Mouse (Mus musculus): ENCODE results near the gene Gclm.

DNA sequence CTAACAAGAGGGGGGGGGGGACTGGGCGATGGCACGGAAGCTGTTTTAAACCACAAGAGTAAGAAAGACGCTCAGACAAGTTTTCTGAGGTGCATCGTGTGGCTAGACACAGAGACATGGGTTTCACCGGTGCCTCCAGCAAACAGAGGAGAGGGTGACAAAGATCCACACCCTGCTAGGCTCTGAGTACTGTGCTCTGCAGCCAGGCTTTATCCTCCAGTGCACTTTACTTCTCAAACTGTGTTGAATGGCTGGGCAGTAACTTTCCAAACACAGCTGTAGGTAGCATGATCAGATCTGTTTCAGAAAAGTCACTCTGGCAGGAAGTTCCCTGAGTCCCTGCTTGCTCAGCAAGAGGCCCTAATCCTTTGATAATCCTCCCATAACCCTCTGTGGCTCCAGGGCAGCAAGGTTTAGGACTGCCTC is 43.0 kb upstream of the Gclm start:
- TF ChIP-seq CTCF (IDR thresholded peaks at IDR 0.05; ENCODE audit: extremely low read depth, insufficient read length, insufficient replicate concordance, low read depth, low read length) (no peak), POLR2A (IDR thresholded peaks at IDR 0.05; ENCODE audit: low read depth, low read length) (no peak)
